Mouse (Mus musculus): ENCODE data around the gene Lamc3. TPM values are rescaled to one million over a fixed set of nuclear protein-coding genes. Genes with fewer than 3 reads are reported as not detected.

Gene Lamc3
- polyA plus RNA-seq, 1 experiment from 2014 or later: 1.7 TPM

GRCm38 (mm10) chr2:31917636-31918035, 30.5 kb downstream of the Lamc3 start:
- H3K27me3 ChIP-seq (ENCODE audit: insufficient read depth, poor library complexity, severe bottlenecking): peaks cover 38% of the 10 kb centered on the region
- no peaks in the 10 kb centered on the region for H3K4me1 ChIP-seq
- no peak overlapping the region for H3K27ac ChIP-seq
- no peak for DNase-seq (ENCODE audit: low spot score)
- H3K4me3 ChIP-seq: no peak overlapping the region
- WGBS: 27% methylated on average over 4 of the region's 4 CpGs
- H3K36me3 ChIP-seq: no peaks in the 10 kb centered on the region
- no peaks in the 10 kb centered on the region for H3K9me3 ChIP-seq

GRCm38 (mm10) chr2:31923645-31924044, 36.6 kb downstream of the Lamc3 start:
- Histone ChIP-seq H3K4me1 (no peaks in the 10 kb centered on the region), H3K9me3 (no peaks in the 10 kb centered on the region), H3K27ac (no peak overlapping the region), H3K36me3 (no peaks in the 10 kb centered on the region), H3K4me3 (no peak overlapping the region), H3K27me3 (ENCODE audit: insufficient read depth, poor library complexity, severe bottlenecking) (peaks cover 52% of the 10 kb centered on the region)
- WGBS: 77% methylated on average over 4 of the region's 4 CpGs
- no peak for DNase-seq (ENCODE audit: low spot score)

- Histone ChIP-seq H3K36me3 (no peaks in the 10 kb centered on the region), H3K27me3 (ENCODE audit: insufficient read depth, poor library complexity, severe bottlenecking) (peaks cover 51% of the 10 kb centered on the region), H3K4me3 (no peak overlapping the region), H3K9me3 (no peaks in the 10 kb centered on the region), H3K27ac (no peak overlapping the region), H3K4me1 (no peaks in the 10 kb centered on the region)
- no peak for DNase-seq (ENCODE audit: low spot score)
- 29% methylated on average over 9 of the region's 9 CpGs for WGBS
Measured at GRCm38 (mm10) chr2:31924811-31925210, 37.7 kb downstream of the Lamc3 start.

GRCm38 (mm10) chr2:31925936-31926335, 38.8 kb downstream of the Lamc3 start:
- Histone ChIP-seq H3K4me3 (no peak overlapping the region), H3K4me1 (0 out of 2 replicates have a peak, but pooled peaks cover 1% of the 10 kb centered on the region), H3K36me3 (no peaks in the 10 kb centered on the region), H3K9me3 (no peaks in the 10 kb centered on the region), H3K27ac (no peak overlapping the region), H3K27me3 (ENCODE audit: insufficient read depth, poor library complexity, severe bottlenecking) (peaks cover 49% of the 10 kb centered on the region)
- WGBS: 54% methylated on average over 4 of the region's 4 CpGs
- no peak for DNase-seq (ENCODE audit: low spot score)

- no peak overlapping the region for H3K27ac ChIP-seq
- no peaks in the 10 kb centered on the region for H3K36me3 ChIP-seq
- peaks cover 26% of the 10 kb centered on the region for H3K27me3 ChIP-seq (ENCODE audit: insufficient read depth, poor library complexity, severe bottlenecking)
- WGBS: 83% methylated on average over 3 of the region's 3 CpGs
- no peaks in the 10 kb centered on the region for H3K9me3 ChIP-seq
- no peak for DNase-seq (ENCODE audit: low spot score)
- no peak overlapping the region for H3K4me3 ChIP-seq
- H3K4me1 ChIP-seq: 0 out of 2 replicates have a peak, but pooled peaks cover 3% of the 10 kb centered on the region
Measured at GRCm38 (mm10) chr2:31929664-31930063, 42.6 kb downstream of the Lamc3 start.

- Histone ChIP-seq H3K36me3 (no peaks in the 10 kb centered on the region), H3K9me3 (no peaks in the 10 kb centered on the region), H3K4me3 (no peak overlapping the region), H3K27ac (no peak overlapping the region), H3K4me1 (peaks cover 13% of the 10 kb centered on the region), H3K27me3 (ENCODE audit: insufficient read depth, poor library complexity, severe bottlenecking) (peaks cover 12% of the 10 kb centered on the region; the same call in 1 of the 2 replicates)
- DNase-seq (ENCODE audit: low spot score): no peak
- 54% methylated on average over 4 of the region's 4 CpGs for WGBS
Measured at GRCm38 (mm10) chr2:31934551-31934950, 47.5 kb downstream of the Lamc3 start.

GRCm38 (mm10) chr2:31935054-31935453, 48.0 kb downstream of the Lamc3 start:
- H3K27me3 ChIP-seq (ENCODE audit: insufficient read depth, poor library complexity, severe bottlenecking): peaks cover 12% of the 10 kb centered on the region; the same call in 1 of the 2 replicates
- WGBS: 24% methylated on average over 4 of the region's 4 CpGs

GRCm38 (mm10) chr2:31938298-31938697, 51.2 kb downstream of the Lamc3 start:
- WGBS: 76% methylated on average over 1 of the region's 1 CpGs

More at GRCm38 (mm10) chr2:31935054-31935453, 48.0 kb downstream of the Lamc3 start:
- no peak for DNase-seq (ENCODE audit: low spot score)
- H3K27ac ChIP-seq: no peak overlapping the region
- H3K36me3 ChIP-seq: no peaks in the 10 kb centered on the region
- H3K9me3 ChIP-seq: no peaks in the 10 kb centered on the region
- no peak overlapping the region for H3K4me3 ChIP-seq
- peaks cover 13% of the 10 kb centered on the region for H3K4me1 ChIP-seq

GRCm38 (mm10) chr2:31943011-31943410, 55.9 kb downstream of the Lamc3 start:
- no peak overlapping the region for H3K4me3 ChIP-seq
- WGBS: 61% methylated on average over 4 of the region's 4 CpGs
- DNase-seq (ENCODE audit: low spot score): no peak
- H3K9me3 ChIP-seq: no peaks in the 10 kb centered on the region
- no peaks in the 10 kb centered on the region for H3K36me3 ChIP-seq
- H3K27me3 ChIP-seq (ENCODE audit: insufficient read depth, poor library complexity, severe bottlenecking): no peaks in the 10 kb centered on the region; the same call in 1 of the 2 replicates
- no peak overlapping the region for H3K27ac ChIP-seq
- no peaks in the 10 kb centered on the region for H3K4me1 ChIP-seq

More at GRCm38 (mm10) chr2:31938298-31938697, 51.2 kb downstream of the Lamc3 start:
- Histone ChIP-seq H3K9me3 (no peaks in the 10 kb centered on the region), H3K4me3 (no peak overlapping the region), H3K27ac (no peak overlapping the region), H3K36me3 (no peaks in the 10 kb centered on the region), H3K4me1 (peaks cover 11% of the 10 kb centered on the region), H3K27me3 (ENCODE audit: insufficient read depth, poor library complexity, severe bottlenecking) (no peaks in the 10 kb centered on the region; the same call in 1 of the 2 replicates)
- DNase-seq (ENCODE audit: low spot score): no peak

GRCm38 (mm10) chr2:31945580-31945979, 58.5 kb downstream of the Lamc3 start:
- H3K9me3 ChIP-seq: no peaks in the 10 kb centered on the region
- peaks cover 5% of the 10 kb centered on the region; the same call in 1 of the 2 replicates for H3K27me3 ChIP-seq (ENCODE audit: insufficient read depth, poor library complexity, severe bottlenecking)
- no peaks in the 10 kb centered on the region for H3K36me3 ChIP-seq
- no peak overlapping the region for H3K27ac ChIP-seq
- no peak overlapping the region for H3K4me3 ChIP-seq
- no peak for DNase-seq (ENCODE audit: low spot score)
- peaks cover 12% of the 10 kb centered on the region for H3K4me1 ChIP-seq
- 68% methylated on average over 2 of the region's 2 CpGs for WGBS

- Histone ChIP-seq H3K27me3 (ENCODE audit: insufficient read depth, poor library complexity, severe bottlenecking) (peaks cover 5% of the 10 kb centered on the region; the same call in 1 of the 2 replicates), H3K9me3 (no peaks in the 10 kb centered on the region), H3K4me3 (no peak overlapping the region), H3K36me3 (peaks cover 10% of the 10 kb centered on the region), H3K4me1 (peaks cover 40% of the 10 kb centered on the region), H3K27ac (no peak overlapping the region)
- no peak for DNase-seq (ENCODE audit: low spot score)
- WGBS: 75% methylated on average over 6 of the region's 6 CpGs
Measured at GRCm38 (mm10) chr2:31948392-31948791, 61.3 kb downstream of the Lamc3 start.

- Histone ChIP-seq H3K4me3 (no peak overlapping the region), H3K27me3 (ENCODE audit: insufficient read depth, poor library complexity, severe bottlenecking) (peaks cover 5% of the 10 kb centered on the region; the same call in 1 of the 2 replicates), H3K36me3 (peaks cover 10% of the 10 kb centered on the region), H3K4me1 (peaks cover 45% of the 10 kb centered on the region), H3K27ac (no peak overlapping the region), H3K9me3 (no peaks in the 10 kb centered on the region)
- DNase-seq (ENCODE audit: low spot score): no peak
- 67% methylated on average over 6 of the region's 6 CpGs for WGBS
Measured at GRCm38 (mm10) chr2:31948801-31949200, 61.7 kb downstream of the Lamc3 start.

GRCm38 (mm10) chr2:31950058-31950871, 63.2 kb downstream of the Lamc3 start, which contains the start of gene Aif1l:
TSS of gene Aif1l (plus strand) at chr2:31950139.
- Histone ChIP-seq H3K4me3 (peak within 1 kb of the TSS; percentile 90), H3K4me1 (peaks cover 59% of the 10 kb centered on the region), H3K36me3 (peaks cover 10% of the 10 kb centered on the region), H3K27ac (peak within 1 kb of the TSS; percentile 93), H3K9me3 (no peaks in the 10 kb centered on the region), H3K27me3 (ENCODE audit: insufficient read depth, poor library complexity, severe bottlenecking) (peaks cover 5% of the 10 kb centered on the region; the same call in 1 of the 2 replicates)
- under 1% methylated on average over 64 of the region's 66 CpGs for whole genome bisulfite sequencing
- DNase-seq (ENCODE audit: low spot score): peak; percentile 92
